Mouse (Mus musculus) kidney, adult 2 months (tissue): ENCODE measurements at regions not wholly inside any gene's neighbourhood (a gene's known extent, or its start where the extent isn't known, plus 50 kb on each side); places are given as distances from the start of the nearest gene placed in this dataset.
"Not testable (repeated sequence)": the region's sequence is repeated elsewhere in the genome, so short reads cannot be mapped to it uniquely, and the experiment has no call there.

Source experiments
- DNase-seq: peaks from one replicate; pipeline ENCODE4 v3.0.0; 2021
- H3K27ac ChIP-seq: fragments of 200-500 bp; 2 replicates; pipeline ENCODE4 v1.5.1; 2012; ENCODE audit warnings: low read depth, low read length, control low read depth, inconsistent platforms; ENCODE audit not compliant: insufficient read depth
- H3K27me3 ChIP-seq: fragments of 200-500 bp; replicated peaks from 2 replicates; pipeline ENCODE4 v1.6.1; 2012; ENCODE audit warnings: mild to moderate bottlenecking, moderate library complexity, low read length, inconsistent platforms; ENCODE audit not compliant: control insufficient read depth, insufficient read depth
- H3K36me3 ChIP-seq: fragments of 200-500 bp; 2 replicates; pipeline ENCODE4 v1.6.1; 2012; ENCODE audit warnings: mild to moderate bottlenecking, moderate library complexity, low read length, inconsistent platforms; ENCODE audit not compliant: control insufficient read depth, insufficient read depth
- H3K4me1 ChIP-seq: fragments of 200-500 bp; 2 replicates; pipeline ENCODE4 v1.6.1; 2011; ENCODE audit warnings: low read length; ENCODE audit not compliant: control insufficient read depth, insufficient read depth
- H3K4me3 ChIP-seq: fragments of 200-500 bp; 2 replicates; pipeline ENCODE4 v1.5.1; 2011; ENCODE audit warnings: mild to moderate bottlenecking, low read depth, low read length, control low read depth; ENCODE audit not compliant: insufficient read depth
- CTCF ChIP-seq: fragments of 200-500 bp; conservative IDR thresholded peaks from 2 replicates; pipeline ENCODE4 v1.5.1; 2011; ENCODE audit warnings: low read depth, mild to moderate bottlenecking, control low read depth, low read length, moderate library complexity, mixed read lengths; ENCODE audit not compliant: insufficient read depth, insufficient read length
- POLR2A ChIP-seq: fragments of 200-500 bp; IDR thresholded peaks from one replicate; pipeline ENCODE4 v1.6.1; 2011; ENCODE audit warnings: low read depth, low read length, control low read depth
- WGBS: fragments of 180-500 bp; shearing (Covaris S2); methylation state at CpG from one replicate; pipeline ENCODE4 v1.1.7; 2018; 5-methylcytosine and 5-hydroxymethylcytosine counted together

DNA sequence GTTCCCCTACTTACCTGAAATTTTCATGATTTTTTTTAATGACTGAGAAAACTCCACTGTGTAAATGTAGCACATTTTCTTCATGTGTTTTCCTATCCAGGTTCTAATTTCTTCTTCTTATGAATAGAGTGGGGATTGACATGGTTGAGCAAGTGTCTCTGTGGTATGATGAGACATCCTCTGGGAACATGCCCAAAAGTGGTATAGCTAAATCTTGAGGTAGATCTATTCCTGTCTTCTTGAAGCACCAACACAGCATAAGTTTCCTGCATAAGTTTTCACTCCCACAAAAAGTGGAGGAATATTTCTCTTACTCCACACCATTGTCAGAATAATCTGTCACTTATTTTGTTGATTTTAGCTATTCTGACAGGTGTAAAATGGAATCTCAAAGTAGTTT lies 161.1 kb upstream of the Oprm1 start:
- Histone ChIP-seq H3K36me3 (no peaks in the 10 kb centered on the region), H3K27ac (no peak overlapping the region), H3K4me3 (no peak overlapping the region), H3K4me1 (no peaks in the 10 kb centered on the region), H3K27me3 (no peaks in the 10 kb centered on the region)
- TF ChIP-seq POLR2A (no peak), CTCF (no peak)
- DNase-seq, result no peak

DNA sequence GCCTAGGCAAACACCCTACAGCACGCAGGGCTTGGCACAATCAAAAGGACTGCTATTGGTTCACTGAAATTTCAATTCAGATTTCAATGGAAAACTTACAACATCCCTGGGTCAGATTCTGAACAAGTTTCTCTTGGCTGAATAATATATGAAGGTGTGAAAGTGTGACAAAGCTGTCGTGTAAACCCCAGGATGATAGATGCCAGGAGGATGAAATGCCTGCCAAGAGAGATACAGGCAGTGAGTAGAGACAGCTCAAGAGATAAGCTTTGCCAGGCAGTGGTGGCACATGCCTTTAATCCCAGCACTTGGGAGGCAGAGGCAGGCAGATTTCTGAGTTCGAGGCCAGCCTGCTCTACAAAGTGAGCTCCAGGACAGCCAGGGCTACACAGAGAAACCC lies 159.7 kb upstream of the Oprm1 start:
- not testable (repeated sequence) for H3K4me3 ChIP-seq, DNase-seq, H3K27ac ChIP-seq, H3K36me3 ChIP-seq, H3K27me3 ChIP-seq, H3K4me1 ChIP-seq
- WGBS, result 79% methylated on average over 3 of the region's 3 CpGs

DNA sequence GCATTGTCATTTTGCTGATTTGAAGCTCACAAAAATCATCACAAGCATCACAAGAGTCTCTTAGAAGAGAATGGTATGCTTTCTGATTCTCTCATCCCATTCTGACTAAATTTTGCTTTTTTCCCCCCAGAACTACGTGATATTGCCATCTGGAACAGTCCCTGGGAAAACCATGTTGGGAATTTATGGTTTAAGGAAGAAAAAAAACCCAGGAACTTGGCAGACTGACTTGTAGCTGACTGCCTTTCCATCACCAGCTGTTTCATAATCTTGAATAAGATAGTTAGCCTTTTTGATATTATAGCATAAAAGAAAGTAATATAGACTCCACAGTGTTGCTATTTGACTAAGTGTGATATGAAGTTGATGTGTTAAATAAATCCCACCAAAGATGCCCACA lies 110.7 kb upstream of the Oprm1 start:
- Histone ChIP-seq H3K36me3 (no peaks in the 10 kb centered on the region), H3K4me3 (no peak overlapping the region), H3K27ac (no peak overlapping the region), H3K4me1 (no peaks in the 10 kb centered on the region), H3K27me3 (no peaks in the 10 kb centered on the region)
- no peak for DNase-seq
- 27% methylated on average over 1 of the region's 1 CpGs for WGBS
- TF ChIP-seq CTCF, result no peak
- no peak for TF ChIP-seq POLR2A

DNA sequence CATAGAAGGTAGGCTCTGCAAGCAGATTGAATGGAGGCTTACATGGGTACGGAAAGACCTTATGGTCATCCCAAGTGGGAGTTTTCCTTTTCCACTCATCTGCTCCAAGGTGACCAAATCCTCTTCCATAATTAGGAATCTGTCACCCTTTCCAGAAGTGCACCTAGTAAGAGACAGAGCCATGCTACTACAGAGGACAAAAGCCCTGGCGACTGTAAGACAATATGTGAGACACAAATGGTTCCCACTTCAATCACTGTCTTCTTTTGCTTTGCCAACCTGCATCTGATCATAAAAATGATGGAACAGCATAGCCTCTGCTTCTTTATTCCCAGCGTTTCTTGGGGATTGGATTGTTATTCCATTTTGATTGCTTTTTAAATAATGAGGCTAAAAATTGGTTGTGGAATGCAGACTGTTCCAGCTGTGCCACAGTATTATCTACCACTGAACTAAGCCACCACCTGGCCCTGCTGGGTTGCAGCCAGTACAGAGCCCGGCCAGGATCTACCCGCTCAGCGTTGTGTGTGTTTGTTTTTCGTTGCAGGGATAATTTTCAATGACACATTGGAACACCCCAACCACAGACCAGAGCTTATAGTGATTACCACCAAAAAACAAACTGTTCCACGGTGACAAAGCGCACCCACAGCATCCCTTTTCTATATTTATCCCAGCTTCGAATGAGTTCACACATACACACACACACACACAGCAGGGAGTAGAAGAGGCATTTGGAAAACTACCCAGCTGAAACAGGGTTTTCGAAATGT lies 72.8 kb upstream of the Oprm1 start:
- Histone ChIP-seq H3K4me1 (no peaks in the 10 kb centered on the region), H3K4me3 (no peak overlapping the region), H3K36me3 (no peaks in the 10 kb centered on the region), H3K27ac (no peak overlapping the region), H3K27me3 (no peaks in the 10 kb centered on the region)
- DNase-seq, result no peak
- 74% methylated on average over 11 of the region's 11 CpGs for WGBS
- TF ChIP-seq CTCF (no peak), POLR2A (no peak)

DNA sequence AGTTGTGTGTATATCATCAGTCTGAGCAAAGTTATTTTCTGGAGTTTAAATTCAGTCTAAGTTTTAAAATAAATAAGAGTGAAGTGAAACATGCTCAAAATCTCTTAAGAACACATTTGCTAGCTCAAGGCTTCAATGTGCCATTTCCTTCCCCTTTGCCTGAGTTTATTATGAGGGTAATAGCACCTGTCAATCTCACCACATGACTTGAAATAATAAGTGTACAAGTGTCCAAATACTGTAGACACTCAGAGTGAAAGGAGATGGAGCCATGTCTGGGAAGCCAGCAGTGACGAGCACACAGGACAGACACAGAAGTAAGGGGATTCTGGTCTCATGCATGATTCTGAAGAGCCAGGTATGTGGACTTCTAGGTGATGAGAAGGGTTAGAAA lies 72.2 kb upstream of the Oprm1 start:
- no peak for TF ChIP-seq CTCF
- no peak for TF ChIP-seq POLR2A
- 94% methylated on average over 1 of the region's 1 CpGs for WGBS
- no peak for DNase-seq
- Histone ChIP-seq H3K27me3 (no peaks in the 10 kb centered on the region), H3K36me3 (no peaks in the 10 kb centered on the region), H3K27ac (no peak overlapping the region), H3K4me3 (no peak overlapping the region), H3K4me1 (no peaks in the 10 kb centered on the region)
